Mouse (Mus musculus): Measurements from ENCODE around the gene Stox2. TPM values are rescaled to one million over a fixed set of nuclear protein-coding genes. Genes with fewer than 3 reads are reported as not detected.

Gene Stox2
- 1 to 10 TPM; 1.5 to 2.0 TPM for total RNA-seq (2023)

DNA sequence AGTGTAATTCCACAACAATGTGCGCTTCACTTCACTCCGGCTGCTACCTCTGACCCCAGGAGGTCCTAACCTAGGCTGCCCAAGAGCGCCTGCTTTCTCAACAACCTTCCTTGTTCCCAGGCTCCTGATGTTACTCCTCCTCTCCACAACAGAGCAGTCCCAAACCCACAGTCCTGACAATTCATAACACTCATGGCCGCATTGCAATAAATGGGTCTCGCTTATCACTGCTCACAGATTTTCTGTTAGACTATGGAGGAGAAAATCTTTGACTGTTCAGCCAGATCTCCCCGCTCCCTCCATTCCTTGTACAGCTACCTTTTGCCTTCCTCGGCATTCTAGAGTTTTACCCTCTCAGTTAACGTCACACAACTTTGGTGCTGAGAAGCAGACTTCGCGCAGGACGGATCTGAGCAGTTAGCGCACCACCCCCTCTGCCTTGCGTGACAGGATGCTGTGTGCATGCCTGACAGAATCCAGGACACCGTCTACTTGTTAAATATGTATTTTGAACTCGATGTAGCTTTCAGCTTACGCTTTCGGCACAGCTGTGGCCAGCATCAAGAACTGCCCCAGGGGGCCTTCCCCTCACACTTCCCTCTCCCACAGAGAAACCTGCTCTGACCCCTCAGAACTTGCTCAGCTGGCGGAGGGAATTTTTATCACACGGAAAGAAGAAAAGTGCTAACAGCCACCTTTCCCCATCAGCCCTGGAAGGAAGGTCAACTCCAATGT is at the start of gene Stox2:
TSS of gene Stox2 (minus strand) at position 51 of the 735 bp plus-strand sequence.

Other genes with a start within 250 kb of the Stox2 start
- gene Trappc11, start 87.1 kb upstream of the Stox2 start, total RNA-seq (2023), result 10 to 100 TPM; 27.4 to 30.6 TPM
- 10 to 100 TPM; 12.0 to 12.7 TPM for gene Rwdd4a, start 87.3 kb upstream of the Stox2 start, total RNA-seq (2023)
- gene Ing2, start 229.2 kb upstream of the Stox2 start, total RNA-seq (2023), result 10 to 100 TPM; 41.8 to 54.7 TPM